Mouse (Mus musculus) left cerebral cortex, adult 11 months (tissue): ENCODE results near the gene Myef2.
A peak's percentile ranks its signal among the peaks of the same experiment; 100 is the strongest.
"Not testable (repeated sequence)": the region's sequence is repeated elsewhere in the genome, so short reads cannot be mapped to it uniquely, and the experiment has no call there.

Experiments used
- DNase-seq: peaks from one replicate; pipeline ENCODE4 v3.0.0; 2022; ENCODE audit warnings: low spot score

Myef2 gene

DNA sequence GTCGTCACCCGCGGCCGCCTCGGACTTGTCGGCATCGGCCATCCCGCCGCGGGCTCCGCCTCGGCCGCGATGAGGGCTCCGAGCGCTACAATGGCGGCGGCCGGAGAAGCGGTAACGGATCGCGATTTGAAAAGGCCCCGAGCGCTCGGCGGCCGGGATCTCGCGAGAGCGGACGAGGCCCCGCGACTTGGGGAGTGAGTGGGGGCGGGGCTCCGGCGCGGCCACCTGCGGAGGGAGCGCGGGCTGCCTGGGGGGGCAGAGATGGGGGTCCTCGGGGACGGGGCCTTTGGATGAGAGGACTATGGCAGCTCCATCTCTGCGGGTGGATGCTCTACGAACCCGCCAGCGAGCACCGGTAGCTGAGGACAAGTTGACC is at the start of gene Myef2:
Gene Myef2 (minus strand): TSS at position 185 of the 376 bp plus-strand sequence.
- DNase-seq: peak; percentile 46

DNA sequence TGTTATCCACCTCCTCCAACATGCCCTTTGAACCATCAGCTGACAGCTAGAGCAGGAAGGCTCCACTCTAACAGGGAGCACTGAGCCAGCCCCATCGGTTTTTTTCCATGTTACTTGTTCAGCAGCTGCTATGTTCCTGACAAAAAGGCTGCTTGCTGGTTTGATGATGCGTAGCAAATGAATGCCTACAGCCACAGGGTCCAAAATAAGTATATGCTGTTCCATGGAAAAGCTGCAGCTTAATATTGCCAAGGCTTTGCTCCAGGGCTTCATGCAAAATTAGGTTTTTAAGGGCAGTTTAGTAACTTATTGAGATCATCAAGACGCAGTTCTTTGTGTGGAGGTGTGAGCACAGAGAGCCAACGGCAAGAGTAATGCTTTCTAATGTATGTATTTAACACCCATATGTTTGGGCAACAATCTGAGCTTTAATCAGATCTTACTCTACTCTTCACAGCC is 38.6 kb upstream of the Myef2 start:
- DNase-seq: no peak

DNA sequence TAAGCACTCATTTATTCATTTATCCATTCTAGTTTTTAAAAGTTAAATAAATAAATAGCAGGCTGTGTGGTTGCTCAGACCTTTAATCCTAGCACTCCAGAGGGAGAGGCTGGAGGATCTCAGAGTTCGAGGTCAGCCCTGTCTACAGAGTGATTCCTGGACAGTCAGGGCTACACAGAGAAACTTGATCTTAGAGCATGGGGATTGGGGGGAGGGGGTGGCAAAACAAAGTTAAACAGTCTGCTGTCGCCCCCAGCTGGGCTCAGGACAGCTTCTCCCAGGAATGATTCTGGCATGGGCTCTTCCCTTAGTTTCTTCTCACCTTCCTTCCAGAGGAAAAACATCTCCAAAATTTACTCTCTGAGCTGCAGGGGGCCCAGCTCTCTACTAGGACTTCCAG is 32.0 kb upstream of the Myef2 start:
- no peak for DNase-seq

DNA sequence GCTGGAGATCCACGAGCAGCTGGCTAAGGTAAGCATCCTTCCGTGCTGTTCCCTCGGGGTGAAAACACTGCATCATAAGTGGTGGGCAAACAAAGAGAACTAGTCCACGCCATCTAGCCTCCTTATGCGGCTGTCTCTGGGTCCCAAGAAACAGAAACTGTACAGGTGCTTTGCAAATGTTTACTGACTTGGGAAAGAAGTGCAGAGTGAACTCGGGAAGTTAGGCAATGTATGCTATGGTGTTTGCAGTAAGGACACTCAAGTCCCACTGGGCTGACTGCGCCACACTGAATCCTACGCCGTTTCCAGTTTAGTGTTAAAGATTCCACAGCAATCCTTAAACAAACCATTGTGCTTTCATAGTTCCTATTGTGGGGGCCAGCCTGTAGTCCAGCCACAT is 30.8 kb upstream of the Myef2 start:
- DNase-seq: no peak

DNA sequence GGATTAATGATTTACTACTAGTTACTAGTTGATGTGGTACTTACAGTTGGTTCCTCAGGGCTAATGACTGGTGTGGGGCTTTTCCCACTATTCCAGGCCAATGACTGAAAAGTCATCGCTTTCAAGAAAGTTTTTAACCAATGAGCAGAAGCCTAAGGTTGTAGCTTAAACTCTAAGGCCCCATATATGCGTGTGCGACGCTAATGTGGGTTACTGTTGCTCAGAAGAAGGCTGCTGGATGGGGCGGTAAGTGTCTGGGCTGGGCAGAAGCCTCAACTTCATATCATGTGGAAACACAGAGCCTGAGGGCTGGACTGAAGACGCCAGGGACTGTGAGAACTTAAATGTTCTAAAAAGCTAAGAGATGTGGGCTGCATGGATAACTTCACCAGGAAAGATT is 28.9 kb upstream of the Myef2 start, which contains the start of gene Slc12a1:
Gene Slc12a1 (plus strand): TSS at position 118 of the 400 bp plus-strand sequence.
- DNase-seq: no peak

DNA sequence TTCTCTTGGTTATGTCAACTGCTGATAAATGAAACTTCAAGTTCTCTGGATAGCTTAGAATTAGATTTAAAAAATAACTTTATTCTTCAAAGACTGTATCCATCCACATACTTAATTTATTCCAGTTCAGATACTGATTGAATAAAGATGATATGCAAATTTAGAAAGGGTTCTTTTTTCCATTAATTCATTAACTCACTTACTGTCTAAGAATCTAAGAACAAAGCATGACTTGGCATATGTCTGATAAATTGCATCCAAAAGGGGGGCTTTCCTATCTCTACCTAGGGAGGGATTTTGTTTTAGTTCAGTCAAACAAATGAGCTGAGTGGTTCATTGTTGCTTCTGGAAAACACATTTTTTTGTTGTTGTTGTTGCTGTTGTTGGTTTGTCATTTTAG is 18.9 kb upstream of the Myef2 start:
- DNase-seq: no peak

DNA sequence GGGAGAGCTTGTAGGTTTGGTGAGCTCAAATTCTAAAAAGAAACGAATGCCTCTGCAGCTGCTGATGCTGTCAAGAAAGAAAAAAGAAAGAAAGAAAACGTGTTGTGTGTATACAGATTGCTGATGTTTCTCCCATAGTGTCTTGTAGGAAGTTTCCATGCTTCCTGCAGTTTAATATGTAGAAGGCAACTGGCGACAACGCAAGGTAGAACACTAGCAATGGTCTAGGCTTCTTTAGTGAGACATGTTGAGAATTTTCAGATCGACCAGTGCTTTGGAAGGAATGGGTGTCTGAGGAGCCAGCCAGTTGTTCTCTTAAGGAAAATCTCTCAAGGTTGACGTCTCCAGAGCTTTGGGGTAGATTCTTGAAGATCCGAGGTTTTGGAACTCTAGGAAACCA is 13.4 kb upstream of the Myef2 start:
- no peak for DNase-seq

DNA sequence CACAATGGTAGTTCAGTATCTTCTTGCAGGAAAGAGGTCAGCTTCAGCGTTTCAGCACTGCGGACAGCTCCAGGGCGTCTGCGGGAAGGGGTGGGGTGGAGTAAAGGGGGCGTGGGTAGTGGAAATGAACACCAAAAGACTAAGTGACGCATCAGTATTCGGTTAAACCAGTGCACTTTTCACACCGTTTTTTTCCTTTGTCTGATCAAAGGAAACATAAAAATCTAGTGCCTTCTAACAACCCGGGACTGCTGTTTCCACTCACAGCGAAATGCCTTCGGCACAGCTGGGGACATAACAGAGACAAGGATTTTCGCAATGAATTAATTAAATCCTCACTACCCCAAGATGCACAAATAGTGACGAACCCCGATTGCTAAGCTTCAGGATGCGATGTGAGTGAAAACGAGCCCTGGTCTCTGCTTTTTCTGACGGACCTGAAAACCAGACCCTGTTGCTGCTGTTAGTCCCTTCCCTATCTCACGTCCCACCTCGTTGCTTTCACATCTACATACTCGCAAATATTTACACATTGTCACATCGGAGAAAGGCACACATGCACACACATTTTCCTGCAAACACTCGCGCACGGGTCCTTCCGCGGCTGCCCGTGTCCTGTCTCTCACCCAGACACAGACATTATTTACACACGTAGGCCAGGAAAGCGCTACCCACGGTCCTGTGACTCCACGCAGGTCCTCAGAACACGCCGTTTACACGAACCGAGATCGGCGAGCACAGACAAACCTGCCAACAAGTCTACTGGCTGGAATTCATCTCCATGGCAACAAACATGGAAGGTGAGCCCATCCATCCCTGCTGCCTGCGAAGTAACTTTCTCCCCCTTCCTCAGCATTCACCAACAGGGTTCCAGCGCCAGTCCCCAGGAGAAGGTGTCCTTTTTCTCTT is 12.7 kb upstream of the Myef2 start, which contains the start of gene Ctxn2:
Gene Ctxn2 (plus strand): TSS at position 790 of the 909 bp plus-strand sequence.
- peak; percentile 26 for DNase-seq

DNA sequence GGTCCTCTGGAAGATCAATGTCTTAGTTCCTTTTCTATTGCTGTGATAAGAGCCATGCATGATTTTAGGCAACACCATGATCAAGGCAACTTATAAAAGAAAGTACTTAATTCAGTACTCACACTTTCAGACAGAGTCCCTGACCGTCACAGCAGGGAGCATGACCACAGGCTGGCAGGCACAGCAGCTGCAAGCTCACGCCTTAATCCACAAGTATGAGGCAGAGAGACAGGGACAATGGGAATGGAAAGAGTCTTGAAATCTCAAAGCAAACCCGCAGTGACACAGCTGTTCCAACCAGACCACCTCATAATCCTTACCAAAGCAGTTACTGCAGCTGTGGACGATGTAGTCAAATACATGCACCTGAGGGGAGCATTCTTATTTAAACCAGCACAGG is 10.7 kb upstream of the Myef2 start:
- no peak for DNase-seq

DNA sequence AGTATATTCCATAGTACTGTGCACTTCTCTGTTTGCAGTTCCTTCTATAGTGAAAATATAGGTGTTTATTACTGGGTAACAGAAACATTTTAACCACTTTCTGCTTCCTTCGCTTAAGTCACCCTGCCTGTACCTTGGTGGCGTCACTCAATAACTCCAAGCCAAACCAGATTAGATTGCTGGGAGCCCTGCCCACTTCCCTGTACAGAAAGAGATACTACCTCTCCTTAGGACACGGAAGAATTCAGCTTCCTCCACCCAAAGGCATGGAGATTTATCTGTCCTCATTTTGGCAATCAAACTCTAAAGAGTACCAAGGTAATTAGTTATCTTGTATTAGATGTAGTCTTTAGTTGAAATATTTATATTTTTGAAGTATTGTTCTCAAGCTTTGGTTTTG is 3.3 kb upstream of the Myef2 start:
- no peak for DNase-seq

DNA sequence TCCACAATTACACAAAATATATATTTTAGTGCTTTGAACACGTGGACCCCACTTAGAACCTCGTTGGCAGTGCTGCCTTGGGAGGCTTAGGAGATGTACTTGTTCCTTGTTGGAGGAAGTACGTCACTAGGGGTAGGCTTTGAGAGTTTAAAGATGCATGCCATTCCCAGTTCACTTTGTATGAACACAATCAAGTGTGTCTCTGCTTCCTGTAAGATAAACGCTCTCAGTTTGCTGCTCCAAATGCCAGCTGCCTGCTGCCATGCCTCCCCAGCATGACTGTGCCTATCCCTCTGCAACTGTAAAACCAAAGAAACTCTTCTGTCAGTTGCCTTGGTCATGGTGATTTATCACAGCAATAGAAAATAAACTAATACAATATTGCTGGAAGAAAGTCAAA is 2.4 kb upstream of the Myef2 start:
- no peak for DNase-seq

DNA sequence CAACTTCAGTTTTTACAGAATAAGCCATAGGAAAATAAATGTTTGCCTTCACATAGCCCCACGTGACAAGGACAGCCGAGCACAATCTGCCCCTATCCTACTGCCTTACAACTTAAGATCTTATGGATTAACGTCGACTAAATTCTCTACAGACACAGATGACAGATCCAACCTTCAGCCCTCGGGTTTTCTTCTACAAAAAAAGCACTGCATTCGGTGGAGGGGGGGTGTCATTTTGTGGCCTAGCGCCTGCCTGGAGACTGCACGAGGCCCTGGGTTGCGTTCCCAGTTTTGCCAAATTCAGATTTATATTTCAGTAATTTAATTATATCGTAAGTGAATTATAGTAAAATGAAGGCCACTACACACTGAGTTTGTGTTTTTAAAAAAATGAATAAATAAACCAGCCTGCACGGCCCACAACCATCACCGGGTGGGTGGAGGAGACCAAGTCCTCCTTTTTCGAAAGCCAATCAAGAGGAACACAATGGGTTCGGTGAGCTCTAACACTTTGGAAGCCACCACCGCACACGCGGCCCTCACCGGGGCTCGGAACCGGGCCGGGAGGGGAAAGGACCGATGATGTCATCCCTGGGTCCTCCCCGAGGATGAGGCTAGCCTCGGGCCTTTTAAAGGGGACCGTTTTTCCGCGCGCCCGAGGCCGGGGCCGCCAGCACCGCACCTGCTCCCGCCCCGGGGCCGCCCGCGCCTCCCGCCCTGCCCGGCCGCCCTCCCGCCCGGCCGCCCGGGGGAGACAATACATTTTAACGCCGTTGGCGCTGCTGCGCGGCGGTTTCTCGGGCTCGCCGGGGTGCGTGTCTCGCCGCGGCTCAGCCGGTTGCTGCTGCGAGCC is 611 bp downstream of the Myef2 start:
- peak; percentile 17 for DNase-seq

DNA sequence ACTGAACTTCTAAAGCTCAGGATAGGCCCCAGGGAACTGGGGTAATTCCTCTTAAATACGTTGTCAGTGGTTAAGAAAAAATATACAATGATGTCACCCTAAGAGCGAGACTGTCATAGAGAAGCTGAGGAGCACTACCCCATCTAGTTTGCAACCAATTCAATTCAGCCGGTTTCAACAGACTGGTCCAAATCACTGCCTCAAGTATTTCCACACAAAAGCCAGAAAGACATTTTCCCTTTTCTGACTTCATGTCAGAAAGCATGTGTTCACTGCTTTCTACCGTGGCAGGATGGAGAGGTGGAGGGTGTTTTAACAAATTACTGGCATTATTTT is 1.2 kb downstream of the Myef2 start:
- no peak for DNase-seq

DNA sequence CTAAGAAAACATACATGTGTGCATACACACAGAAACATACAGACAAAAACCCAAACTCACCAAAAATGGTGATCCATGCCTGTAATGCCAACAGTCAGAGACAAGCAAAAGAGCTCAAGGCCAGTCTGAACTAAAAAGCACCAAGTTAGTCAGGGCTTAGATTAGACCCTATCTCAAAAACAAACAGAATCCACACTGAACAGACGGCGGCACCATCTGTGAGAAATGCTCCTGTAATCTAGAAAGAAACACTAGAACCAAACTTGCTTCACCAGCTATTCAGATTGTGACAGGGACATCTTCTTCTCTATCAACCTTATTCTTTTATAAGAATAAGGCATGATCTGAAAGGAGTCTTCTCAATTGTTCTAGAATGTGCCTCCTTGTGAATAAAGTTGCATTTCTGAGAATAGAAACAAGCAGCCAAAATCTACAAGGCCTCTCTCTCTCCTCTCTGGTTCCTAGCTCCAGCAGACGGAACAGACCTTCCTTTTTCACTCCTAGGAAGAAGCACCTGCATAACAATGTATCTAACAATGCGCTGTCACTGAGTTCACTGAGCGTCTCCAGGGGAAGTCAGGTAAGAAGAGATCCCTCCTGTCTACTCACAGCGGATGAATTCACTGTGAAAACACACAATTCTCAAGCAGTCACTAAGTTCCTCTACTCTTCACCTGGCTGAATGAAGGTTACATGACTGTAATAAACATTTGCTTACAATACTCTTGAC is 3.9 kb downstream of the Myef2 start:
- no peak for DNase-seq

DNA sequence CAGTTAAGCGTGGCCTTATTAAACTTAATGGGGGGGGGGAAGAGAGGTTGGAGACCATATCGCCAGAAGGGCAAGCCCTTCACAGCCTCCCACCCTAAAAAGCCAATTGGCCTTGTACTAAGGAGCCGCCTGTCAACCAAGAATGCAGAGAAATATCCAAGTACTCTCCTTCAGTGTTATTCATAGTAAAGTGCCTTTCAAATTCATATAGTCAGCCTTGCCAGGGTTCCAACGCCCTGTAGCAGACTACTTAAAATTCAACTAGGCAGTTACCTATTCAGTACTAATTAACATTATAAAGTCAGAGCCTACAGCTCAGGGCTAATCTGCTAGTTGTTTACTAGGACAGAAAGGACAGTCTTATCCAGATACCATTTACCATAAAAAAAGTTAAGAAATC is 16.9 kb downstream of the Myef2 start:
- not testable (repeated sequence) for DNase-seq

DNA sequence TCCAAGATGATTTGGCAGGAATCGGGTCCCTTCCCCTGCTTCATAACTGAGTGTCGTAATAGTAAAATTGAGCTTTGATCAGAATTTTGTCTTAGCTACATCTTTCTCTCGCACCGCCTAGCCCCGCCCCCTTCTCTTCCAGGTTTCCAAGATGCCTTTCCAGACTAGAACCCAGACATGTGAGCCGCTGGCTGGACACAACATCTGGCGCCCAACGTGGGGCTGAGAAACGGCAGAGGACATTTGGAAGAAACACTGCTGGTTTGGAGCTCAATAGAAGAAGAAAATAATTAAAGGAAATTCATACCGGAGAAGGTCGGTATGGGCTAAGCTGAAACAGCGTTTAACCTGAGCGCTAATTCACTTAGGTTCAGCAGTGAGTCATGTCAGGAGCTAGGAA is 19.0 kb downstream of the Myef2 start:
- not testable (repeated sequence) for DNase-seq

DNA sequence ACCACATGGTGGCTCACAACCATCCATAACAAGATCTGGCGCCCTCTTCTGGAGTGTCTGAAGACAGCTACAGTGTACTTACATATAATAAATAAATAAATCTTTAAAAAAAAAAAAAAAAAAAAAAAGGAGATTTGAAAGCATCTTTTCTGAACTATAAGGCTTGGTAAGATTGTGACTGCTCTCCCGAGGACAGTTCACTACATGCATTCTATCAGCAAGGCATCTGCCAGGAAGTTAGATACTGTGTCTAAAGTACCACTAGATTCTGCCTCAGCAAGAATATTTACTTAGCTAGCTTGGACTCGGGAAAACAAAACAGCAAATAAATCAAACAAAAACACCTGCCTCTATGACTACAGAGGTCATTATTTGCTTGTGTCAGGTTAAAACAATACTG is 31.3 kb downstream of the Myef2 start:
- not testable (repeated sequence) for DNase-seq

DNA sequence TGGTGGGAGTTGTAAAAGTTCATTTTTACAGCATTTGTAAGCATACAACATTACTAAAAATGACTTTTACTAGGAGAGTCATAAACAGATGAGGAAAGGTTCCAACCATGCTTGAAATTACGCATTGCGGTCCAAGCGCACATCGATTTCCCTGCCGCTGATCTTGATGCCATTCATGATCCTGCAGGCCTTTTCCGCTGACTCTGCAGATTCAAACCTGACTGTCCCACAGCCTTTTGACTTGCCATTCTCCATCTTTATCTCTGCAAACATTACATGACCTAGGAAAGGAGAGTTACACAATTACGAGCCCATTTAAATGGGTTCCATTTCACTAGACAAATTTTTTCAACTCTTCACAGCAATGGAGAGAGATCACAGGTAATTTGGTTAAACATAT is 34.7 kb downstream of the Myef2 start:
- DNase-seq: no peak

DNA sequence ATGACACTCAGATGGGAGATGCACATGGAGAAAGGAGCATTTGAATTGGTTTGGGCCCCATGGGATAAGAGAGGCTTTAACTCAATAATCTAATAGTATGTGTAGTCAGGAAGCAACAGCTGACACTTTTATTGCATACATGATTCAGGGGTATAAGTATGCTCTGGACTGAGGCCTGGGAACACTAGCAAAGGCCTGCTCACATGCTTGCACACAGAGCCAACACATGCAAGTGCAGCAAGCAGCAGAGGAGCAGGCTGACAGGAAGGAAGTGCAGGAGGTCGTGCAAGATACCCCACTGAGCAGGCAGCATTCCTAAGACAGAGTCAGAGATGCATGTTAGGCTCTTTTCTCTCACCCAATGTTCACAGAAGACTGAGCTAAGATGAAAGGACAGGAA is 39.6 kb downstream of the Myef2 start:
- no peak for DNase-seq

DNA sequence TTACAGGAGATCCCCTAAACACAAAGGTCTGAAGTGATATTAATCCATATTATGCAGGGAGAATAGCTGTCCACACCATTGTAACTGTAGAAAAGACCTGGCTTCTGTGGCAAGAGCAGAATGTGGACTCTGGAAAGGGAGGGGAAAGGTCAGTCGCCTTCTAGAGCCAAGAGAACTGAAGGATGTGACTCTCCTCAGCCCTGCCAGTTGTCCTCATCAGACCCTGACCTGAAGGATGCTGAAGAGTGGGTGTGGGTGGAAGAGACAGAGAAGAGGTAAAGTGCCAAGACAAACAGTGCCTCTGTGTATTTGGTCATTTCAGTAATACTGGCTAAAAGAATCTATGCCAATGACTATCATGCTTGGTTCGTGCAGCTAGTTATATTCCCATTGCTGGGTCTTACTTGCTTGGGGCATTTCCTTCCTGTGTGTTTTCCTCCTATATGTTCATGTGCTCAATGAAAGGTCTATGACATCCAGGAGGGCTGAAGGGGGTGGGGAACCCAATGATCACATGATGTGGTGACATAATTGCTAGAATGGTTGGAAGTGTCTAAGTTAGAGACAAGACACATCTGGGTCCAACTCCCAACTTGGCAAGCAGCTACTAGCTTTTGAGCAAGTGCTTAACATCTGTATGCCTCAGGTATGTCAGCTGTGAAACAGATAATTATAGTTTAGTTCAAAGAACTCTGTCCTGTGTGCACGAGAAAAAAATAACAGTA is 50.2 kb downstream of the Myef2 start:
- no peak for DNase-seq

DNA sequence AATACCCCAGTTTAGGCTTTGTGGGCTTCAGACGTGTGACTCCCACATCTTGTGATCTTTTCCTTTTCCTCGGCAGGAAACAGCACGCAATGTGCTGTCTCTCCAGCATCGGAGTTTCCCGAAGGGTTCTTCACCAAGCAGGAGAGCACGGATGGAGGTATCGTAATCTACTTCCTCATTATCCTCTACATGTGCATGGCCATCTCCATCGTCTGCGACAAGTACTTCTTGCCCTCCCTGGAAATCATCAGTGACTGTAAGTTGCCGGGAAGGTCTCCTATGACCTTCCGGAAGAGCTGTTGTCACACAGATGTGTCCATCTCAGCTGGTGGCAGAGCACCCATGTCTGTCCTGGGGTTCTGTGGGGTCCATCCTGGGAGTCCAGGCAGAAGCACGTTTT is 54.8 kb downstream of the Myef2 start:
- DNase-seq: no peak

DNA sequence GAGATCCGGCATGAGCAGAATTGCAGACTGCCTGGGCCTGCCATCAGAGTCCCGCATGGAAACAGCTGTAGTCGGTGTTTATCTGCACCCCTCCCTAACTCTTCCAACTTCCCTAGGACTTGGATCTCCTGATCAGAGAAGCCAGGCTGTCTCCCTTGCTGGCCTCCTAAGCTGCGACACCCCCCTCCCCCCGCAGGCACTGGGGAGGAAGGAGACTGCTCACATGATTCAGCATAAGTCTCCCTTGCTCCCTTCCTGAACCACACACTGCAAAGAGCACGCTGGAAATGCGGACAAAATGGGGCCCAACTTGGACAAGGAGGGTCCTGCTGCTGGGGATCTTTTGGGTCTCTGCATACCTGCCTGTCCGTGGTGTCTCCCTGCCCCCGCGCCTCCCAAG is 55.6 kb downstream of the Myef2 start, which contains the start of gene Slc24a5:
Gene Slc24a5 (plus strand): TSS at position 231 of the 400 bp plus-strand sequence.
- no peak for DNase-seq
